ENCODE assay signal across 11 mouse cellular contexts in genomic region chr9:83926302-83926701, GRCm38 (mm10).
"Had no signal": no experiment of that assay in that cellular context is flagged by ENCODE, and none has a peak within 500 bp of the region (broad histone marks: within the 10 kb centered on the region; RNA-seq: fewer than 3 reads in every experiment).

No protein-coding gene starts in this region.

- H3K27ac ChIP-seq: kidney, postnatal 0 days; limb, embryonic 10.5 days; midbrain, embryonic 15.5 days; stomach, postnatal 0 days had no signal

- H3K36me3 ChIP-seq: limb, embryonic 10.5 days; midbrain, embryonic 15.5 days had no signal

- ATAC-seq: midbrain, embryonic 15.5 days had no signal

- H3K9ac ChIP-seq: midbrain, embryonic 15.5 days had no signal

- H3K9me3 ChIP-seq: limb, embryonic 10.5 days; megakaryocyte, embryonic 14.5 days; midbrain, embryonic 15.5 days had no signal

- DNase-seq: kidney, adult 9 months; kidney, postnatal 36 days; layer of hippocampus, adult 9-11 months; lung, adult 18-20 months; lung, postnatal 4 days; thymus, postnatal 4 days had no signal

- H3K27me3 ChIP-seq: megakaryocyte, embryonic 14.5 days; midbrain, embryonic 15.5 days had no signal
